Mouse (Mus musculus): ENCODE data around the gene Slc25a31. TPM values are rescaled to one million over a fixed set of nuclear protein-coding genes. Genes with fewer than 3 reads are reported as not detected.

The Slc25a31 gene
- polyA plus RNA-seq, 1 experiment, result 0.15 TPM

DNA sequence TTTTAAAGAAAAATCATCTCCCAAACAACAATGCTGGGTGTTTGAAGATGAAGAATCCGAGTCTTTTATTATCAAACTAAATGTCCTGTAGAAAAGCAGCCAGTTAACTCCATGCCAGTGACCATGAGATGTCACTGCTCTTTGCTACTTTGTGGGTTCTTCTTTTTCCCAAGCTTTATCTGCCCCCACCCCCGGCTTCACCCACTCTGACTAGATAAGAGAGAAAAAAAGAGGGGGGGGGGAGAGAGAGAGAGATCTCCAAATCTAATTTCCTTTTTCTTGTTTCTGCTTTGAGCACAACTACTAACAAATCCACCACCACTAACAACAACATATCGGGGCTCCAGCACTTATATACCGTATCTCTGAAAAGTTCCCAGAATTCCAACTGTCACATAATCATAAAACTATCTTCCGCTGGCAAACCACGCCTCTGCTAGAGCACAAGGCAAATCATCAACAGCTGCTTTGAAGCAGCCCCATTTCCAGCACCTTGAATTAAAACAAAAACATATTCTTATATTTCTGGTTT lies 29.8 kb downstream of the Slc25a31 start:
- 87% methylated on average over 6 of the region's 6 CpGs for WGBS
- no peaks in the 10 kb centered on the region for H3K27me3 ChIP-seq (ENCODE audit: control insufficient read depth, insufficient read depth, low read length)
- no peak overlapping the region for H3K27ac ChIP-seq (ENCODE audit: insufficient read depth, low read length)
- H3K4me1 ChIP-seq (ENCODE audit: control insufficient read depth, insufficient read depth, low read length), result no peaks in the 10 kb centered on the region
- TF ChIP-seq CTCF (IDR thresholded peaks at IDR 0.05; ENCODE audit: borderline replicate concordance, insufficient read depth, low read depth, low read length) (no peak), POLR2A (IDR thresholded peaks at IDR 0.05; ENCODE audit: borderline replicate concordance, insufficient read depth, low read length) (no peak)
- H3K4me3 ChIP-seq (replicated peaks; ENCODE audit: insufficient read depth, low read depth, low read length), result no peak overlapping the region
- no peak for DNase-seq

DNA sequence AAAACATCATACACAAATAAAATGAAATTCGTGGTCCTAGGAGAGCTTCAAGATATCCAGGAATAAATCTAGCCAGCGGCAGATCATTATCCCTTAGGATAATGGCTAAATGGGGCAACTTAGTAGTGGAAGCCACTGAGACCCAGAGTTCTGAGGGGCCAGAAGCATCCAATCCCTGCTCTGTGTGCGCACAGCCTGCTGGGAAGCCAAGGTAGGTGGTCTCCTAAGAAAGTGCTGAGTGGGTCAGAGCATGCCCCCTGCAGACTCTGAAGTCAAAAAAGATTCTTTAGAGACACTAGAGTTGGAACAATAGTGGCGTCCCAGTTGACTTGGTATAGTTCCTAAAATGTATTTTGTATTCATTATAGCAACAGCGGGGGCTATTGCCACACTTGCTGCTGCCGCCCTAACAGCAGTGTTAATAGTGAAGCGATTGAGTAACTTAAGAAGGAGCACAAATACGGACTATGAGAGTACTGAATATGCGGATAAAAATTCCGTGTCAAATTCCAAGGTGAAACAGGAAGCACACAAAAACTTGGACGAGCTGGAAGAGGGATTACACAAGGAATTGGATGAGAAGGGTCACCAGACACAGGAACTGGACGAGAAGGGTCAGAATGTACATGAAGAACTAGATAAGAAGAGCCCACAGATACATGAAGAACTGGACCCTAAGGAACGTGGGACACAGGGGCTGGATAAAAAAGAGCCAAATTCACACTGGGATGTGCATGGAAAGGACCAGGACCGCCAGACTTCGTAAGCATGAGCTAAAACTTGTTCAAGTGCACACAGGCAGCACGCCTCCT lies 35.6 kb downstream of the Slc25a31 start, which contains the start of gene Hspa4l:
Gene Hspa4l (plus strand): TSS at position 472 of the 812 bp plus-strand sequence.
- H3K27me3 ChIP-seq (ENCODE audit: control insufficient read depth, insufficient read depth, low read length), result no peaks in the 10 kb centered on the region
- no peak for TF ChIP-seq CTCF (IDR thresholded peaks at IDR 0.05; ENCODE audit: borderline replicate concordance, insufficient read depth, low read depth, low read length)
- no peak for TF ChIP-seq POLR2A (IDR thresholded peaks at IDR 0.05; ENCODE audit: borderline replicate concordance, insufficient read depth, low read length)
- 25% methylated on average over 16 of the region's 16 CpGs for WGBS
- no peaks in the 10 kb centered on the region for H3K4me1 ChIP-seq (ENCODE audit: control insufficient read depth, insufficient read depth, low read length)
- peak; percentile 11 to 18 for DNase-seq
- H3K4me3 ChIP-seq (replicated peaks; ENCODE audit: insufficient read depth, low read depth, low read length), result peak within 1 kb of the TSS; percentile 71
- peak within 1 kb of the TSS; percentile 75 for H3K27ac ChIP-seq (ENCODE audit: insufficient read depth, low read length)

DNA sequence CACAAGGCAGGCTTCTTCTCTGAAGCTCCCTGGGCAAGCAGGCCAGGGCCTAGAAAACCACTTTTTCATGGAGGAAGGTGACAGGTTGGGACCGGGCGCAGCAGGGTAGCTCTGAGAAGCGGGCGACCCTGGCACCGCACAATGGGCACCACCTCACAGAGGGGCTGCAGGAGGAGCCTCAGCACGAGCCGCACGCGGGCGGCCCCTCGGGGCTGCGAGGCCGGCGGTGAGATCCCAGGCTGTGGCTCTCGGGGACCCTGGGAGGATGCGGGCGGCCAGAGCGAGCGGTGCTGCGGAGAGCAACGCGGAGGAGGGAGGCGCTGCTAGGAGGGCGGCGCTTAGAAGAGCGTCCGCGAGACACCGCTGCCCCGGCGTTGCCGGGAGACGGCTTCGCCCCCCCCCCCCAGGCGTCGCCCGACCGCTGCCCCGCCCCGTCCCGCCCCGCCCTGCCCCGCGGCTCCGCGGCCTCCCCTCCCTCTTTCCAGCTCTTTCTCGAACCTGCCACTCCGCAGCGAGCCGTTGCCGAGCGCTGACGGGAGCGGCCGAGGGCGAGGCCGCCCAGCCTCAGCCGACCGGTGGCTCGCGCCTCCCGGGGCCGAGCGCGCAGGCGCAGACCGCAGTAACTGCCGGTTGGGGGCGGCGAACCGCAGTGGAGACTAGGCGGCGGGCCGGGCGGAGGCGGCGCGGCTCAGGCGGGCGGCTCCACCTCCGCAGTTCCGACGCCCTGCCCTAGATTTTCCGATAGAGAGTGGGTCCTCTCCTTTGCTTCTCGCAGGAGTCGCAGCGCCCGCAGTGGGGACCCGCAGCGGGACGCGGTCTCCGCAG lies 36.4 kb downstream of the Slc25a31 start:
- Histone ChIP-seq H3K27ac (ENCODE audit: insufficient read depth, low read length) (peak overlapping the region; percentile 75), H3K4me3 (replicated peaks; ENCODE audit: insufficient read depth, low read depth, low read length) (peak overlapping the region; percentile 71), H3K27me3 (ENCODE audit: control insufficient read depth, insufficient read depth, low read length) (no peaks in the 10 kb centered on the region), H3K4me1 (ENCODE audit: control insufficient read depth, insufficient read depth, low read length) (no peaks in the 10 kb centered on the region; the same call in 1 of the 2 replicates)
- peak; percentile 95 to 96 for DNase-seq
- TF ChIP-seq CTCF (IDR thresholded peaks at IDR 0.05; ENCODE audit: borderline replicate concordance, insufficient read depth, low read depth, low read length), result no peak
- TF ChIP-seq POLR2A (IDR thresholded peaks at IDR 0.05; ENCODE audit: borderline replicate concordance, insufficient read depth, low read length), result peak; percentile 51; the same call in 1 of the 2 replicates
- under 1% methylated on average over 82 of the region's 93 CpGs for WGBS

DNA sequence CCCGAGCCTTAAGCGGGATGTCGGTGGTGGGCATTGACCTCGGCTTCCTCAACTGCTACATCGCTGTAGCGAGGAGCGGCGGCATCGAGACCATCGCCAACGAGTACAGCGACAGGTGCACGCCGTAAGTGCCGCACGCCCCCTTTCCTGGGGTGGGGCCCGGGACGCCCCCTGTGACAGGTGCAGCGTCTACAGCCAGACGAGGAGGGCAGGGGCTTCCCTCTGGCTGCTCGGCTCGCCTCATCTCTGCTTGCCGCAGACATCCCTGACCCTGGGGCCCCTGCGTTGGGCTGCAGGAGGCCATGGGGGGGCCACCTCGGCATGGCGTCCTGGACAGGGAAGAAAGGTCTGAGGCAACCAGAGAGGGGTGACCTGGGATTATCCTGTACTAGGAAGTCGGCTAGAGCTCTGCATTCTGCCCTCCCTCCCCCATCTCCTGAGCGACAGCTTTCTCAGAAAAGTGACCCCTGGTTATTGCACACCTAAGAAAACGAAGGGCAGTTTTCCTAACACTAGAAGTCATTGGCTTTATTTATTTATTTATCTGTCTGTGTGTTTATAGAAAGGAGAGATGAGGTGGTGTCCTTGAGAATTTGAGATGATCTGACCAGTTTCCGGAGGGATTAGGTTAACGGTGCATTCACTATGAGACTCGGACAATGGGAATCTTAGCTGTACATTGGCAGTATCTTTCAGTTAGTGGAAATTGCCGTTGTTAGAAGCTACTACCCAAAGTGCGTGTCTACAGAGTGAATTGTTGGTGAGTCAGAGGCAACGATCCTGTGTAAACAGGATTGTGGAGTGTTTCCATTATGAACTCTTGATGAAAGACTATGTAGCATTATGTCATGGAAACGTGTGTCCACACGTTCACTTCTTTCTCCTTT lies 37.2 kb downstream of the Slc25a31 start:
- TF ChIP-seq POLR2A (IDR thresholded peaks at IDR 0.05; ENCODE audit: borderline replicate concordance, insufficient read depth, low read length), result no peak
- no peak for TF ChIP-seq CTCF (IDR thresholded peaks at IDR 0.05; ENCODE audit: borderline replicate concordance, insufficient read depth, low read depth, low read length)
- WGBS, result under 1% methylated on average over 37 of the region's 37 CpGs
- DNase-seq, result no peak

DNA sequence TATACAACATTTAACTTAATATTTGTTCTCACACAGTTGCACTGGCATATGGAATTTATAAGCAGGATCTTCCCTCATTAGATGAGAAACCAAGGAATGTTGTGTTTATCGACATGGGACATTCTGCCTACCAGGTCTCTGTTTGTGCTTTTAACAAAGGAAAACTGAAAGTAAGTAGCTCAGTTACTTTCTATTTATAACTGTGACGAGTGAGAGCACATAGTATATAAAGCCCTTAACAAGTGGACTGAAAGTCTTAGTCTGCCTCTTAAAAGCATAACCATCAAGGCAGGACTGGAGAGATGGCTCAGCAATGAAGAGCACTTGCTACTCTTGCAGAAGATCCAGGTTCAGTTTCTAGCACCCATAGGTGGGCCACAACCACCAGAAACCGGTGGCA lies 52.1 kb downstream of the Slc25a31 start:
- H3K27me3 ChIP-seq (ENCODE audit: control insufficient read depth, insufficient read depth, low read length), result no peaks in the 10 kb centered on the region
- TF ChIP-seq CTCF (IDR thresholded peaks at IDR 0.05; ENCODE audit: borderline replicate concordance, insufficient read depth, low read depth, low read length) (no peak), POLR2A (IDR thresholded peaks at IDR 0.05; ENCODE audit: borderline replicate concordance, insufficient read depth, low read length) (no peak)
- H3K27ac ChIP-seq (ENCODE audit: insufficient read depth, low read length), result no peak overlapping the region
- DNase-seq, result no peak
- 93% methylated on average over 3 of the region's 3 CpGs for WGBS
- H3K4me3 ChIP-seq (replicated peaks; ENCODE audit: insufficient read depth, low read depth, low read length), result no peak overlapping the region
- H3K4me1 ChIP-seq (ENCODE audit: control insufficient read depth, insufficient read depth, low read length), result no peaks in the 10 kb centered on the region

More for the DNA sequence above, 37.2 kb downstream of the Slc25a31 start:
- no peaks in the 10 kb centered on the region for H3K27me3 ChIP-seq (ENCODE audit: control insufficient read depth, insufficient read depth, low read length)
- H3K4me3 ChIP-seq (replicated peaks; ENCODE audit: insufficient read depth, low read depth, low read length), result peak overlapping the region; percentile 71
- H3K4me1 ChIP-seq (ENCODE audit: control insufficient read depth, insufficient read depth, low read length), result no peaks in the 10 kb centered on the region; the same call in 1 of the 2 replicates
- peak overlapping the region; percentile 52 for H3K27ac ChIP-seq (ENCODE audit: insufficient read depth, low read length)

DNA sequence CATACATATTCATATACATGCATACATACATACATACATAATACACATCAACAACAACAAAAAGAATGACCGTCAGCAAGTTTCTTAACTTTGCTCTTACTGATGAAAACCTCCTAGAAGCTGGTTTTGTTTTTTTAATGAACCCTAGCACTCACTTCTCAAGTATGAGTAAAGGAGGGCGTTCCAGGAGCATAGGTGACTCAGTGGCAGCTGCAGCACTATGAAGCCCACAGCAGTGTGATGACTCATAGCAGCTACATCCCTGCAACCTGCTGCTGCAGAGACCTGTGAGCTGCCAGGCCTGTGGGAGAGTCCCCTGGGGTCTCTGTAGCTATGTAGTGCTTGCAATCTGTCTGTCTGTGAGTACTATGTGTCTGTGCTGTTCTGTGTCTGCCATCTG lies 52.7 kb downstream of the Slc25a31 start:
- no peaks in the 10 kb centered on the region for H3K4me1 ChIP-seq (ENCODE audit: control insufficient read depth, insufficient read depth, low read length)
- H3K27me3 ChIP-seq (ENCODE audit: control insufficient read depth, insufficient read depth, low read length), result no peaks in the 10 kb centered on the region
- no peak for TF ChIP-seq CTCF (IDR thresholded peaks at IDR 0.05; ENCODE audit: borderline replicate concordance, insufficient read depth, low read depth, low read length)
- no peak for TF ChIP-seq POLR2A (IDR thresholded peaks at IDR 0.05; ENCODE audit: borderline replicate concordance, insufficient read depth, low read length)
- H3K27ac ChIP-seq (ENCODE audit: insufficient read depth, low read length), result no peak overlapping the region
- no peak for DNase-seq
- WGBS, result 89% methylated on average over 2 of the region's 2 CpGs
- no peak overlapping the region for H3K4me3 ChIP-seq (replicated peaks; ENCODE audit: insufficient read depth, low read depth, low read length)

Other genes with a start within 250 kb of the Slc25a31 start
- gene Intu, start 177.6 kb upstream of the Slc25a31 start, polyA plus RNA-seq (2012; rRNA removed), result 4.0 and 4.6 TPM in 2 replicates
- 70.7 and 71.3 TPM in 2 replicates for gene Hspa4l, start 35.6 kb downstream of the Slc25a31 start, polyA plus RNA-seq (2012; rRNA removed)
- gene Plk4, start 91.2 kb downstream of the Slc25a31 start, polyA plus RNA-seq (2012; rRNA removed), result 2.3 and 2.6 TPM in 2 replicates
- gene Mfsd8, start 138.0 kb downstream of the Slc25a31 start, polyA plus RNA-seq (2012; rRNA removed), result 8.8 and 9.1 TPM in 2 replicates
- gene Abhd18, start 138.1 kb downstream of the Slc25a31 start, polyA plus RNA-seq (2012; rRNA removed), result 18.3 and 18.8 TPM in 2 replicates
- gene 1700034I23Rik, start 193.7 kb downstream of the Slc25a31 start, polyA plus RNA-seq (2012; rRNA removed), result 0.23 and 0.33 TPM in 2 replicates
- gene Larp1b, start 241.0 kb downstream of the Slc25a31 start, polyA plus RNA-seq (2012; rRNA removed), result 20.4 and 21.9 TPM in 2 replicates